Mouse (Mus musculus) CD8-positive naive resting alpha-beta T cell, adult 57 days (primary cell): Measurements from ENCODE around the gene Tmem255a. TPM values are rescaled to one million over a fixed set of nuclear protein-coding genes. Genes with fewer than 3 reads are reported as not detected.

Experiments
- total RNA-seq: library from RNA; stranded (reverse); gene quantifications from one replicate; pipeline ENCODE4 v1.2.4, GENCODE M21; 2023

Tmem255a gene
- not detected for total RNA-seq

DNA sequence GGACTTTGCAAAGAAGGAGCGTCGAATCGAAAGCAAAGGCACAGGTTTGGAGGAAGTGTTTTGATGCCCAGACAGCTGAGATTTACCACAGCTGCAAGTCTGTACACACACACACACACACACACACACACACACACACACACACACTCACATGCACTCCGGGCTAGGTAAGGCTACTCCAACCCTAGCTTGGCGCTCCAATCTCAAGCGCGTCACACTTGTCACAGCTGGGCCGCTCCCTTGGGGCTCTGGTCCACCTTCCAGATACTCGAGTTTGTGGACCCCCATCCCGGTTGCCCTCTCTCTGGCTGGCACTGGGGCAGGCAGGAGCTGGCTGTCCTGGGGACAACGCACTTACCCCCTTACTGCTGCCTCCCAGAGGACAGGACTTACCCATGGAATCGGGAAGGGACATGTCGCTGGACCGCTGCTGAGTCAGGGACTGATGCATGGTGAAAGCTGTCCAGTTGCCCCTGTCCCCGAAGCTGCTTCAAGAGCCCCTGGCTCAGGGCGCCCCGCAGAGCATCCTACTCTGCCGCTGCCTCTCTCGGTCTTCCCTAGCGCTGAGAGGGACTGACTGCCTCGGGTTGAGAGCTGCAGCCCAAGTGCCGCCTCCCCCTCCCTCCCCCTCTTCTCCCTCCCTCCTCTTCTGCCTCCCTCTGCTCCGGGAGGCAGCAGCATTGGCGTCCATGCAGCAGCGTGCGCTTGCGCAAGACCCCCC lies at the start of gene Tmem255a:
TSS of gene Tmem255a (minus strand) at position 589 of the 721 bp plus-strand sequence.

GRCm38 (mm10) chrX:38189552-38190457 lies 62.4 kb downstream of the Tmem255a start, which contains the start of gene Zbtb33:
Zbtb33 (plus strand) TSS chrX:38189793.

Other genes with a start within 250 kb of the Tmem255a start
- not detected for gene Btg1-ps1, start 233.6 kb downstream of the Tmem255a start, total RNA-seq
- gene Btg1-ps2, start 209.3 kb downstream of the Tmem255a start, total RNA-seq, result not detected
- not detected for gene Rhox10, start 186.0 kb downstream of the Tmem255a start, total RNA-seq
- not detected for gene Rhox11, start 167.3 kb downstream of the Tmem255a start, total RNA-seq
- not detected for gene Rhox12, start 141.5 kb downstream of the Tmem255a start, total RNA-seq
- not detected for gene Rhox13, start 131.2 kb downstream of the Tmem255a start, total RNA-seq
- gene Zbtb33, start 62.6 kb downstream of the Tmem255a start, total RNA-seq, result 30.3 TPM
- gene Atp1b4, start 63.7 kb upstream of the Tmem255a start, total RNA-seq, result not detected
- 32.5 TPM for gene Lamp2, start 204.0 kb upstream of the Tmem255a start, total RNA-seq